In genomic region chr9:108569381-108570206, GRCm38 (mm10) we compare ENCODE assay signal across 8 mouse cellular contexts. TPM values are rescaled to one million over a fixed set of nuclear protein-coding genes. Genes with fewer than 3 reads are reported as not detected.
DNase-seq lines count a peak whose midpoint lies in the region; ATAC-seq lines count a peak whose summit lies in the region.

Gene Dalrd3, plus strand, starts transcription at chr9:108569886.

- DNase-seq in MN1 (ENCODE audit: low spot score) = peak; percentile 92
- peak; percentile 83 for DNase-seq in cerebellum, adult 8-10 months
- DNase-seq in forelimb bud, embryonic 11.5 days (ENCODE audit: low read depth, low spot score) = peak; percentile 95
- DNase-seq in layer of hippocampus, postnatal 10 days (ENCODE audit: low spot score in 2 of 2) = peak; percentile 76 to 85
- DNase-seq in lung, postnatal 14 days = peak; percentile 88
- DNase-seq in retina, adult 2 months (ENCODE audit: low read depth, low spot score) = peak; percentile 74
- peak; percentile 82 to 89 for DNase-seq in thymus, postnatal 36 days

- peak; percentile 22 to 34 for ATAC-seq in hematopoietic stem cell, adult 5-6 weeks (replicated peaks in 1 of 2; ENCODE audit: insufficient read depth in 1 of 2, low FRiP score in 2 of 2, low TSS enrichment in 1 of 2, low read depth in 1 of 2, poor library complexity in 2 of 2, severe bottlenecking in 2 of 2)

RNA-seq across cellular contexts. Expression of gene Dalrd3, which starts in this region (rescaled TPM):
- 39.5 and 54.8 TPM in 2 replicates for total RNA-seq in hematopoietic stem cell, adult 5-6 weeks (2017)
- total RNA-seq in layer of hippocampus, postnatal 10 days (2021) = 10 to 100 TPM; 74.3 to 83.8 TPM

Comparison
In these comparisons a context has a peak if more than half of its experiments do, and no peak if none do; other contexts are left out.
1. Peak in every context shown above with its lines: DNase-seq and ATAC-seq.